Mouse (Mus musculus): ENCODE data around the gene Tor2a. TPM values are rescaled to one million over a fixed set of nuclear protein-coding genes. Genes with fewer than 3 reads are reported as not detected.

Tor2a gene
- total RNA-seq, 2 experiments from 2014 or later: 6.7 to 9.4 TPM

DNA sequence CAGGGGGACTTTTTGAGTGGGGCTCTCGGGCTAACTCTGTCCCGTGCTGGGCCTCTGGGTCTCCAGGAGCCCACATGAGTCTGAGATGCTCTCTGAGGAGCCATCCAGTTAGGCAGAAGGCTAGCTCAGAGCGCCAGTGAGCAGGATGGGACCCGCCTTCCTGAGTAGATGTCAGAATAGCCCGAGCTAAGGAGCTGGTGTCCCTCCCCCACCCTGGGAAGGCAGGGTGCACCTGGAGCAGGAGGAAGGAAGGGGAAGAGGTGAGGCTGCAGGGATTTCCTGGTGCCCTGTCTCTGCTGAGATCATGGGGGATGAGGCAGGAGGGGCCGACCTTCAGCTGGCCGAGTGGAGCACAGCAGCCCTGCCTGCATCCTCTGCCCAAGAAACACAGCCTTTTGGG is 28.6 kb upstream of the Tor2a start:
- DNase-seq: peak; percentile 65 to 91

DNA sequence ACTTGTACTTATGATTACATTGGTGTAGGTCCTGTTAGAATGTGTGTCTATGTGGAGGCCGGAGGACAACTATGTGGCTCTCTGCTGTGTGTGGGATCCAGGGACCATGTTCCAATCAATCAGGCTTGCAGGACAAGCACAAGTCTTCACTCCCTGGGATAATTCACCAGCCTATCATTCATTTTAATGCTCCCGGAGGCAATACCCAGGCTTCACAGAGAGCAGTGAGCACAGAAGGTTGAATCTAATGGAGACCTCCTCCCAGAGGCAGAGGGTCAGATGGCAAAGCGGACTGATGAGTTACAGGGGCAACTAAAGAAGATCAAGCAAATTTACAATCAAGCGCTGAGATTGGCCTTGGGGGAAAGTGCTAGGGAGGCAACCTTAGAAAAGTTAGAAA is 27.5 kb upstream of the Tor2a start:
- DNase-seq: no peak

DNA sequence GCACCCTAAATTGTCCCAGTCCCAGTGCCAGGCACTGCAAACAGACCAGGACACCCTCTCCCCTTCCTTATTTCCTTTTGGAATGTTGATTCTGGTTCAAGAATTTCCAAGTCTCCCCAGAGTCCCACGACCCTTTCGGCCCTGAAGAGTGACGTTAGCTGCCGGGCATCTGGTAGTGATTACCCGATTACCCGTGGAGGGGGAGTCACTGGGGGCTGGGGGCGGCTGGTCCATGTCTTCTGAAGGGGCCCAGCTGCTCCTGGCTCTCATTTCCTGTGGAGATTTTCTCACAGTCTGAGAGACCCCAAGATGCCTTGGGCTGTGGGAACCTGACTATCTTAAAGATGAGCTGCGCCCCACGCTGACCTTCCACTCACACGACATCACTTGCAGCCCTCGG is 26.2 kb upstream of the Tor2a start:
- DNase-seq: no peak

DNA sequence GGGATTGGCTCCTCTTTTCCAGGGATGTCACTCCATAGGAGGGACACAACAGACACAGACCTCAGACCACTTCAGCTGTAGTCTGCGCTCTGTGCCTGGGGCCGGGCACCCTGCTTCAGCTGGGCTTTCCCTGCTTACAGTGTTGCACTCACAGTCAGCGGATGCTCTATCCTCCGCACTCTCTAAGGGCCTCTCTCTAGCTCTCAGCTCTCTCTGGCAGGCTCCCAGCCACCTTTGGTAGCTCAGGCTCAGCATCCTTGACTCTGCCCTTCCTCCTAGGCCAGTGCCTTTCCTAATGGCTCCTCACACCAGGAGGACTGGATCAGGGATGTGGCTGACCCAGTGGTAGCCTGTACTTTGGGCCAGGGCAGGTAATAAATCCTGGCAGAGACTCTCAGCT is 25.1 kb upstream of the Tor2a start:
- no peak for DNase-seq

DNA sequence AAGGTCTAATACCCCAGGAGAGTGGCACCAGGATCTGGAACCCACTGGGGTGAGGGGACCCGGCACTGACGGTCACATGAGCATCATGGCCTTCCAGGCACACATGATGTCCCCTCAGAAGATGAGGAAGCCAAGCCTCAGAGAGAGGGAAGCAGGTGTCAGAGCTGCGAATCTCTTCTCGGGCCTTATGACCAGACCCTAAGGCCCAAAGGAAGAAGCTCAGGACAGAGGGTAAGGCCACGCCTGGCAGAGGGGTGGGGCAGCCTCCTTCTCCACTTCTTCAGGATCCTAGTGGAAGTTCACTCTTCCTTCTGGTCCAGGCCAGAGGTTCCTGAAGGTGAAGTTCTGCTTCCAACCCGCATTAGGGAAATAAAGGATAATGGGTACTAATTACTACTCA is 24.3 kb upstream of the Tor2a start:
- peak in 1 of 2 experiments; percentile 69 for DNase-seq

DNA sequence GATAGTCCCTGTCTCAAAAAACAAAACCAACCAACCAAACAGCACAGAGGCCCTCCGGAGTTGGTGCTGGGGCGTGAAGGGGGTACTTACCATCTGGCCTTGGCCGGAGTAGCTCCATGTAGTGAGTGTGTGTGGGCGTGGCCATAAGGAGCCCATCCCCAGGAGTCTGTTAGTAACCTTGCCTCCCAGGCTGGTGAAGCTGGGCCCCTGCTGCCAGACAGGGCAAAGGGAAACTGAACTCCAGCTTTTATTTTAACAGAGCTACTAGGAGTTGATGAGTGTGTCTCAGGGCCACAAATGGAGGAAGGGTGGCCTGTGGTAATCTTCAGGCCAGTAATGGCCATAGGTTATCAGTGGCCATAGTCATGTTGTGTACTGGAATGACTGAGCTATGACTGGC is 22.6 kb upstream of the Tor2a start:
- peak in 1 of 2 experiments; percentile 46 for DNase-seq

DNA sequence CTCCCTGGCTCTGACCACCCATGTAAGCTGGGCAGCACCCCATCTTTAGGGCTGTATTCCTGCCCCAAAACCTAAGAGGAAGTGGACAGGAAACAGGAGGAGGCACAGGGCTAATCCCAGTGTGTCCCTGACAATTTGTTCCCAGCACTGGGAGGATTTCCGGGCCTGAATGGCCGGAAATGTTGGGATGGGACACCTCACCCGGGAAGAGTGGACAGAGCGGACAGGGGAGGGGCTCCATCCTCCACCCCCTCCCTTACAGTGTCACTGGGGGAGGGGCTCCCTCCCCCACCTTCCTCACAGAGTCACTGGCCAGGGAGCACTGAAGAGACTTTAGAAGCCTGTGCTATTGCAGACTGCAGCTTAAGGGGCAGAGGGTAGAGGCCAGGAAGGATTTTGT is 22.1 kb upstream of the Tor2a start:
- DNase-seq: peak; percentile 78 to 93

DNA sequence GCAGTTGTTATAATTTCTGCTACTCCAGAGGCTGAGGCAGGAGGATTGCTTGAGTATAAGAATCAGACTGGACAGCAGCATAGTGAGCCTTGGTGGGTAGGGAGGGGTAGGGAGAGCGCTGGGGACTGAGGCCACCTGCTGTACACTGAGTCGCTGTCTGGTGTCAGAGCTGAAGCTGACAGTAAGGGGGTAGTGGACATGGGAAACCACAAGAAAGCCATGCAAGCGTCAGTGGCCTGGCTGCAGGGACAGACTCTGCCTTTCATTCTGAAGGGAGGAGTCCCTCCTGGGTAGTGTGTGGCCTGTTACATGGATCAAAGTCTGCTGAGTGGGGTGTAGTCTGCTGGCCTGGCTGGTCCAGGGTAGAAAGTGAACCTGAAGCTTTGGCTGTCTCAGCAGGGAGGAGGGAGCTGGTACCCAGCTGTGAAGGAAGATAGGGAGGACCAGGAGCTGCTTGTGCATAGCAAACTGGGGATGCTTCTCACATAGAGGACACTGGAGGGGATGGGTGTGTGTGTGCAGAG is 20.7 kb upstream of the Tor2a start:
- no peak for DNase-seq

DNA sequence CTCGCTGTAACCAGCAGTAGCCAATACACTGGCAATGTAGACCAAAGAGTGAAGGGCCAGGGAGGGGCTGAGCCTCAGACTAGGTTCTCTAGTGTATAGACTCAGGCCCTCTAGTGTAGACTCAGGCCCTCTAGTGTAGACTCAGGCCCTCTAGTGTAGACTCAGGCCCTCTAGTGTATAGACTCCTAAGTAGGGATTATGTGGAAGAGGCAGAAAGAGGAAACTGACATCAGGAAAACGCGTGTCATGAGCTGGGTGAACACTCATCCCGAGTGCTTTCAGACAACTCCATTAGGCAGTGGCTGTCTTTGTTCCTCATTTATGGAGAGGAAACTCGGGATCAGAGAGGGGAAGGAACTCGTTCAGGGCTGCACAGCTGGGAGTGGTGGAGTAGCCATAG is 20.0 kb upstream of the Tor2a start:
- DNase-seq: no peak

DNA sequence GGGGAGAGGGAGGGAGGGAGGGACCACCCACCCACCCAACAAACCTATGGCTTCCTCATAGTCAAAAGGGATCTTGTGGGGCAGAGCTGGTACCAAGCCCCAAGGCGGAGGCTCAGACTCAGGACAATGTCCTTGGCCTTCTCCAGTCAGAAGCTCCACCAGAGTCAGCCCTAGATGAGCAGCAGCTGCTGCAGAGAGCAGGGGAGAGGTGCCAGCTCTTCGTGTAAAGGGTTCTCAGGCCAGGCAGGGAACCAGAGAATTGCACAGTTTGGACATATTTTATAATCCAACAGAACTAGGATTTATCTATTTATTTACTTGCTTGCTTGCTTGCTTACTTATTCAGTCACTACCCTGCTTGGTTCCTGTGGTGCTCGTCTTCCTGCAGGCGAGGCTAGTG is 17.7 kb upstream of the Tor2a start:
- DNase-seq: no peak

DNA sequence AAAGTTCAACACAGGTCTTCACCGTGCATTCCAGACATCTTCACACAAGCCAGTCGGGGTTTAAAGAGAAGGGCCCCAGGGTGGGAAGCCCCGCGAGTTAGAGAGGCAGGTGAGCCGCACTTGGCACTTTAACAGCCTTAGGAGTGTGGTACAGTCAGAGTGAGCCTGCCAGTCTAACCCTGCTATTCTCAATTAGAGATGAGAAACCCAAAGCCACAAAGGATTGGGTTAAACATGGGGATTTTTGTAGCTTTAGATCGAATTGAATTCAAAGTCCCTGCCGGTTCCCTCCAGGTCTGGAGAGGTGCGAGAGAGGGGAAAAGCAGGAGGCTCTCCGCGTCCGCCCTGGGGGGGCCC is 16.1 kb upstream of the Tor2a start, which contains the start of gene 6330409D20Rik:
Gene 6330409D20Rik (minus strand): TSS at position 101 of the 357 bp plus-strand sequence.
- no peak for DNase-seq

DNA sequence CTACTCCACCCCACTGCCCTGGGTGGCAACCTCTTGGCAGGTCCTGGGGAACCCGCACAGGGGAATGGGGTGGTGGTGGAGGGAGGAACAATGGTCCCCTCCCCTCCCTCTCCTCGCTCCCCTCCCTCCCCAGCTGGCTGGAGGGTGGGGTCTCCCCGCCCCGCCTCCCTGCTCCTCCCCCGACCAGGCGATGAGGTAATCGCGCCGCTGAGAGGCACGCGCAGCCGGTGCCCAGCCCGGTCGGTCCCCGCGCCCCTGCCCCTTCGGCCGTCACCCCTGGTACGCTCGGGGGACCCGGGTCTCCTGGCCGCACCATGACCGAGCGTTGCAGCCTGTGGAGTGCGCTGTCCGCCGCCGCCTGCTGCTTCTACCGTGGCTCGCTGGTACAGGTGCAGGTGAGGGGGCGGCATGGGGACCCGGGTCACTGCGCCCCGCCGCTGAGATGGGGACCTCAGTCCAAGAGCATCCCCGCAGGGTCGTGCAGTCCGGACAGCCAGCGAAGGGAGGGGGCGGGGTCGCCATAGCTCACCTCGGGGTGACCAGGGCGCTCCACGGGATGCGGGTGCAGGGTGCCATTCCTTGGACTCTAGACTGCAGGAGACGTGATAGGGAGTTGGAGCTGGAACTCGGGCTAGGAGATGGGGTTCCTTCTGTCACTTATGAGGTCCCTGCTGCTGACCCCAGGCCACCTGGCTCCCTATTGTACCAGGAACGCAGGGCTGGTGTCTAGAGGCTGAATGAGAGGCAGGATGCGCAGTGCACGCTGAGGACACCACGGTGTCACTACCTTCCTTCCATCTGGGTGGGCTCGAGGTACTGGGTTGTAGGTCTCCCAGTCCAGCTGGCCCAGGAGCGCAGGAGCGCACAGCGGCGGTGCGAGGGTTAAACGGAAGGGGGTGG is 15.5 kb upstream of the Tor2a start:
- peak in 1 of 2 experiments; percentile 68 for DNase-seq

DNA sequence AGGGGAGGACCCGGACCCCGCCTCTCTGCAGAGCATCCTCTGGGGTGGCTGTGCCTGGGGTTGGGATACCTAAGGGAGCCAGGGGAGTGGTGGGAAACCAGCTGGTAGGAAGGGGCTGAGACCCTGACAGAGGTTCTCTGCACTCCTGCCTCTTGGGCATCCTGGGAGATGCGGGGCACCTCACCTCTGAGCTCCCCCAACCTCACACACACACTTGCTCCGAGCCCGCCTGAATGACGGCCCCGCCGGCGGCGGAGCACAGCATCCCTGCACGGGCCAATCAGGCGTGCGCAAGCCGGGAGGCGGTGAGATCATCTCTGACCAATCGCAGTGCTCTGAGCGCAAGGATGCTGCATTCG is 14.9 kb upstream of the Tor2a start:
- no peak for DNase-seq

DNA sequence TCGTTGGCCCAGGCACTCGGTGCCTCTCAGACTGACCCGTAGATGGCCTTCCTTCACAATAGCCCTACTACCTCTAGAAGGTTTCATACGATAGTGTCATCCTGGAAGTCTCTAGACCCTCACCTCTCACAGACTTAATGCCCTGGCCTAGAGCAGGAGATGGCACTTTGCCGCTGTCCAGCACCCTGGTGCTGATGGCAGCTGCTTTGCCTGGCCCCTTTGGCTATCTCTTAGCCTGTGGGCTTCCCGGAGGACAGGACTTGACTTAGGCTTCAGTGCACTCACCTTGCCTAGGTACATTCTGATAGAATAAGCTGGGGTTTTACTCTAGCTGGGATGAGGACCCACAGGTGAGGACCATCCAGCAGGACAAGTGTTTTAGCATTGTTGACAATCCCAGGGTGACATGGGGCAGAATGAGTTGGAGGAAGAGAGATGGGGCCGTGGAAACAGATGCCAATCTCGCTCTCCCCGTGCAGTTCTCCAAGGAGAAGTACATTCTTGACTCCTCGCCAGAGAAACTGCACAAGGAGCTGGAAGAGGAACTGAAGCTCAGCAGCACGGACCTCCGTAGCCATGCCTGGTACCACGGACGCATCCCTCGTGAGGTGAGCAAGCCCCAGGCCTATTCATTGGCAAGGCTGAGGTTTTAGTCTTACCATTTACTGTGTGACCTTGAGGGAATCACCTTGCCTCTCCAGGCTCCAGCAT is 12.6 kb upstream of the Tor2a start:
- no peak for DNase-seq

DNA sequence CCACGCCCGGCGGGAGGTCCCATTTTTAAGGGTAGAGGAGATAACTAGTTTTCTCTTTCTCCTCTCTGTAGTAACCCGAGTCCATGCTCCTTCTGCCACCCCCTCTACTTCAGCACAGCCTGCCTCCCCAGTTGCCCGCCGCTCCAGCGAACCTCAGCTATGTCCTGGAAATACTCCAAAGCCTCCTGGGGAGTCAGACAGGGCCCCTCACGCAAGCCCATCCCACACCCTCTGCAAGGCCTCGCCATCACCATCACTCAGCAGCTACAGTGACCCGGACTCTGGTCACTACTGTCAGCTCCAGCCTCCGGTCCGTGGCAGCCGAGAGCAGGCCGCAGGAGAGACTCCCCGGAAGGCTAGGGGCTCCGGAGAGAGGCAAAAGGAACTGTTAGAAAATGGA is 8.0 kb upstream of the Tor2a start:
- DNase-seq: no peak

DNA sequence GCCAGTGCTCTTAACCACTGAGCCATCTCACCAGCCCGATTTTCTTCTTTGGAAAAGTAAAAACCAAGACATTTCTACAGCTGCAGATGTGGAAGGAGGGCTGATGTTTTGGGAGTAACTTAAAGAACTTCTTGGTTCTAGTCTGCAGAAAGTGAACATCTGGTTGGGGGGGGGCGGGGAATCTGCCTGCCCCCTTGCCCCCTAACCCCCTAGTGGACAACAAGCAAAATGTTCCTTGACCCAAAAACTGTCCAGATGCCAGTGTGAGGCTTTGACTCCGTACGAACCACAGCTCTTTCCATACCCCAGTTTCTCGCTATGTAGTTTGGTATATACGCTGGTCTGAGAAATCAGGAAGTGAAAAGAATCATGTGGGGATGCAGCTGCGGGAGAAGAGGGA is 6.8 kb upstream of the Tor2a start:
- no peak for DNase-seq

DNA sequence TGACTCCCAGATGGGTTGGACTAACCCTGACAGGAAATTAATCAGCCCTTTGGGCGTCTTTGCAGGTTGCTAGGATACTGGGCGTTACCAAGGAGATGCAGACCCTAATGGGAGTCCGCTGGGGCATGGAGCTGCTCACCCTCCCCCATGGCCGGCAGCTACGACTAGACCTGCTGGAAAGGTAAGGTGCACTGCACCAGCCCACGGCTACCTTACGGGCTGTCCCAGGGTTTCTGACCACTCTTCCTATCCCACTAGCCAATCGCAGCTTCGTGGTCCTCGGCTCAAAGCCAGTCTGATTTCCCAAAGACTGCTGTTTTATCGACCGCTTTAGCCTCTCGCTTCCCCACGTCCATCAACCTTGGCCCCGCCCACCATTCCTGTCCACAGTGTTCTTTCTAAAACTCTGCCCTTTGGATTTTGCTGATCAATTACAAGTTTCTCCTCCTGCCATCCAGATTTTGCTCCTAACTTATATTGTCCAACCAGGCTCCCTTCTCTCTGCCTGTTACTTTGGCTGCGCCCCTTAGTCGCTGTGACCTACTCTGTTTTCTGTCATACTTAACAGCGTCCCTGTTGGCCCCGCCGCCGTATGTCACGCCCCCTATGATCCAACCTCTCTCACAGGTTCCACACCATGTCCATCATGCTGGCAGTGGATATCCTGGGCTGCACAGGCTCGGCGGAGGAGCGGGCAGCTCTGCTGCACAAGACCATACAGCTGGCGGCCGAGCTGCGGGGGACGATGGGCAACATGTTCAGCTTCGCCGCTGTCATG is 6.0 kb upstream of the Tor2a start:
- DNase-seq: peak; percentile 59 to 64

DNA sequence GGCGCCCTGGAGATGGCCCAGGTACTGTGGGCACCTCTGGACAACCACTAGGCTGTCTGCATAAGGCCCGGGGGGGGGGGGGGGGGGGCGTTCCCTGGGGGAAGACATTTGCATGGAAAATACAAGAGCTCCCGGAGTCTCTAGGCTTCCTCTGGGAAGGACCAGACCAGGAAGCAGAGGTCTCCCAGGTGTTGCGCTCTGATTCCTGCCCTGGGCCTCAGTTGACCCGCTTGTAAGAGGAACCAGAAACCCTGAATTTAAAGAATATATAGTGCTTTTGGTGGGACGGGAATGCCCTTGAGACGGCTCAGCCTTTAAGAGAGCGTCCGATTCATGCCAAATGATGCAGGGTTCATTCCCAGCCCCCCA is 5.4 kb upstream of the Tor2a start:
- DNase-seq: no peak

DNA sequence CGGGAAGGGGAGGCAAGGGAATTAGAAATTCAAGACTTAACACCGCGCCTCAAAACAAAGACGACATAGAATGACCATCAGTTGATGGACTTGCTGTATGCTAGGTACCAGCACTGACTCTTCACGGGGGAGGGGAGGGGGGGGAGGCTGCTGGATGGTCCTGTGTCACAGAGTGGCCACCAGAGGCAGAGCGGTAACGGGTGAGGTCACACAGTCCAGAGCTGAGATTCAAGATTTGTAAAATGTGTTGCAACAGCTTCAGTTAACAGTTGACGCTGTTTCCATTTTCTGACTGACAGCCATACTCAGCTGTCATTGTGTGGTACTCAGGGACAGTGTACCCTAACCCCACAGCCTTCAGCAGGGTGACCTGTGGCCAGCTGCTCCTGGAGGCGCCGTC is 4.9 kb upstream of the Tor2a start:
- no peak for DNase-seq

DNA sequence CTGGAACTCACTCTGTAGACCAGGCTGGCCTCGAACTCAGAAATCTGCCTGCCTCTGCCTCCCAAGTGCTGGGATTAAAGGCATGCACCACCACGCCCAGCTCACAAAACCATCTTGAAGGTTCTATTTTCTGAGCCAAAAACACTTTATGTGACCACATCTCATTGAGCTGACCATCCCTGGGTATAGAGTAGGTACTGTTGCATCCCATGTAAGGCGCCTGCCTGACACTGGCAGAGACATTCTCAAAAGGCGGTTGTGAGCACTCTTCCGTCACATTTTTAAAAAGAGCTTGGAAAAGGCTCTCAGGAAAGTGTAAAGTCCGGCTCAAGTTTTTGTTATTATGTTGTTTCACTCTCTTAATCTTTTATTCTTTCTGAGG is 369 bp upstream of the Tor2a start:
- DNase-seq: no peak

DNA sequence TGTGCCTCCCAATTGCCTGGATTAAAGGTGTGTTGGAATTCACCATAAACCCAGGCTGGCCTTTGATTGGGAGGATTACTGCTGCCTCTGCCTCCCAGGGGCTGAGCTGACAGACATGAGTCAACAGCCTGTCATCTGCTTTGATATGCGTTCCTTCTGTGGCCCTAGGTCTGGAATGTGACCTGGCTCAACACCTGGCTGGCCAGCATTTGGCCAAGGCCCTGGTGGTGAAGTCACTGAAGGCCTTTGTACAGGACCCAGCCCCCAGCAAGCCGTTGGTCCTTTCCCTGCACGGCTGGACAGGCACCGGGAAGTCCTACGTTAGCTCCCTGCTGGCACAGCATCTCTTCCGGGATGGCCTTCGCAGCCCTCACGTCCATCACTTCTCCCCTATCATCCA is 1.5 kb downstream of the Tor2a start:
- no peak for DNase-seq

DNA sequence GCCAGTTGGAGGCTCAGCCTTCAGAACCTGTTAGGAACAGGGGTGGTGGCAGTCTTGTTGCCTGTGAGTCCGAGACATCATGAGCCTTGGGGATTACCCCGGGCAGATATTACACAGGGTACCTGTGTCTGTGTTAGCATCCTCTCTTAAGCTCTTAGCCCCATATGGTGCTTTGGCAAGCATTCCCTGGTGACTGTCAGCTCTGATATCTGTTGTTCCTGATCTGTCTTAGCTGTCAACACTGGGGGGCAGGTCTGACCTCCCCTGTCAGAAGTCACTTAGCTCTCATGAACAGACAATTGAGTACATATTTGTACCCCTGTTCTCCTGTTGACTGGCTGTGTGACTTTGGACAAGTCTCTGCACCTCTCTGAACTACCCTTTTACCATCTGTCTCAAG is 2.0 kb downstream of the Tor2a start:
- DNase-seq: no peak

DNA sequence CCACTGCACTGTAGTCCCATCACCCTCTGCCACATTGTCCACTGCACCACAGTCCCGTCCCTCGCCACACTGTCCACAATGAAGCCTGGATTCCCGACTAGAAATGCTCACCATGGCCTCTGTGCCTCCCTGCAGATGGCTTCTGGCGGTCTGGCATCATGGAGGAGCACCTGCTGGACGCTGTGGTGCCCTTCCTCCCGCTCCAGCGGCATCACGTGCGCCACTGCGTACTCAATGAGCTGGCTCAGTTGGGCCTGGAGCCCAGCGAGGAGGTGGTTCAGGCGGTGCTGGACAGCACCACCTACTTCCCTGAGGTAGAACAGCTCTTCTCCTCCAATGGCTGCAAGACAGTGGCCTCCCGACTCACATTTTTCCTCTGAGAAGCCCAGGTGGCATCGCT is 4.3 kb downstream of the Tor2a start:
- DNase-seq: no peak

All from heart, adult 18-20 months (tissue).